Mouse (Mus musculus) heart, adult 2 months (tissue): ENCODE results near the gene Tfap4.

Source experiments
- CTCF ChIP-seq: fragments of 200-600 bp; IDR thresholded peaks from 2 replicates; pipeline ENCODE4 v1.8.1; 2022; ENCODE audit warnings: antibody characterized with exemption, mild to moderate bottlenecking, moderate library complexity
- POLR2A ChIP-seq: fragments of 200-500 bp; IDR thresholded peaks from 2 replicates; pipeline ENCODE4 v1.6.1; 2011; ENCODE audit warnings: mild to moderate bottlenecking, low read depth, low read length, control low read depth; ENCODE audit not compliant: insufficient read depth

DNA sequence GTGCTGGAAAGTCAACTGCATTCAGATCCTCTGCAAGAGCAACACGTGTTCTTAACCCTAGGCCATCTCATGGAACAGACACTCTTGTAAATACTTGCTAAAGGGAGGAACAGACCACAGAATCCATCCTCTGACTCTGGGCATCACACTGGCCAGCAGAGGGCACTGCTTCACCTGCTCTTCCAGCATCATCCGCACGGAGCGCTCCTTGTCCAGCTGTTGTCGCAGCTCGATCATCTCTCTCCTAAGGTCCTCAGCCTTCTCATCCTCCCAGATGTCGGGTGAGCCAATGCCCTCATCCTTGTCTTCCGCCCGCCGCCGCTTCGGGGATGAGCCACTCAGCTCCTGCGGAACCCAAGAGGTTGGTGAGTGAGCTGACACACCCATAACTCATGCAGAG is 8.6 kb downstream of the Tfap4 start:
- no peak; the same call in 1 of the 2 replicates for TF ChIP-seq CTCF
- no peak for TF ChIP-seq POLR2A
